Mouse (Mus musculus) small intestine, adult 2 months (tissue): ENCODE measurements around the gene Lsm12.

Source experiments
- CTCF ChIP-seq: fragments of 200-500 bp; IDR thresholded peaks from 2 replicates; pipeline ENCODE4 v1.5.1; 2012; ENCODE audit warnings: low read depth, mild to moderate bottlenecking, control low read depth, inconsistent platforms, low read length, moderate library complexity, mixed read lengths; ENCODE audit not compliant: insufficient replicate concordance, insufficient read length; ENCODE audit errors: extremely low read depth
- POLR2A ChIP-seq: fragments of 200-500 bp; IDR thresholded peaks from 2 replicates; pipeline ENCODE4 v1.6.1; 2012; ENCODE audit warnings: low read depth, mild to moderate bottlenecking, control low read depth, inconsistent platforms, low read length, moderate library complexity

DNA sequence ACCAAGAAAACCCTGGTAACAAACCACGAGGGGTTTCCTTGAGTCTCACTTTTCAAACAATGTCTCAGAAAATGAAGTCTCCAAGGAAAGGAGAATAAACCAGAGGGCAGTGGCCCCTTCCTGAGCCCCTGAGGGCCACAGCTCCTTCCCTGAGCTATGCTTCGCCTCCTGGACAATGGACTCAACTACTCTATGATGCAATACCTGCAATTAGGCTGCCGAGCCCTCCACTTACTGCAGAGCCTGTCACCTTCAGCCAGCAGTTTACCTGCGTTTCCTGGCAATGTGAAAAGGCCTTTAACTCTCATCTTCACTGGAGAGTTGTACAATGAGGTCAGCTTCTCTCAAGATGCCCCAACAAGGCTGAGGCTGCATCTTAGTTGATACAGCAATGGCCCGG lies 16.4 kb downstream of the Lsm12 start:
- no peak for TF ChIP-seq POLR2A
- no peak for TF ChIP-seq CTCF
